Mouse (Mus musculus) left cerebral cortex, postnatal 36 days (tissue): ENCODE results near the gene Gm7697. TPM values are rescaled to one million over a fixed set of nuclear protein-coding genes. Genes with fewer than 3 reads are reported as not detected.
"Not testable (repeated sequence)": the region's sequence is repeated elsewhere in the genome, so short reads cannot be mapped to it uniquely, and the experiment has no call there.

Experiments used
- DNase-seq, 2 experiments: peaks; one replicate each; pipeline ENCODE4 v3.0.0; 2021 to 2022; ENCODE audit warnings: low spot score in 2 of 2, mixed read lengths in 1 of 2
- intact Hi-C: fragments of 180-260 bp; cut with DNase I; formaldehyde crosslinking; loops from one replicate; pipeline ENCODE4 v1.15.1; 2025
- total RNA-seq, 2 experiments: library from RNA; stranded (reverse); gene quantifications; 2 replicates each; pipeline ENCODE4 v1.2.3; 2021

The Gm7697 gene
- not detected for total RNA-seq

GRCm38 (mm10) chr8:69522876-69523275 is at the start of gene Gm7697:
TSS of gene Gm7697 (minus strand) at chr8:69522976.
- intact Hi-C loops, DNase-seq: not testable (repeated sequence)

DNA sequence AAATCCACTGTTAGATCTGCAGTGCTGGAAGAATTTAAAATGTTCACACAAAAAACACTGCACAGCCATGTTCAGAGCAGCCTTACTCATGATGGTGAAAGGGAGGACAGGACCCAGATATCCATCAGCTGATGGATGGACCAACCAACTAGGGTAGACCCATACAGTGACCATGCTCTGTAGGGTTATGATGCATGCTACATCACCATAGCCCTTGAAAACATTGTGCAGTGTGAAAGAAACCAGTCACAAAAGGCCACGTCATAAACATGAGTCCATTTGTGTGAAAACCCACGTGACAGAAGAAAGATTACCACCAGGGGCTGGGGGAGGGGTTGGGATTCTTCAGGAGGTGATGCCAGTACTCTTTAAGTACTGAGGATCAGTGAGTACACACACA is 28.5 kb upstream of the Gm7697 start:
- intact Hi-C loops, DNase-seq: not testable (repeated sequence)

DNA sequence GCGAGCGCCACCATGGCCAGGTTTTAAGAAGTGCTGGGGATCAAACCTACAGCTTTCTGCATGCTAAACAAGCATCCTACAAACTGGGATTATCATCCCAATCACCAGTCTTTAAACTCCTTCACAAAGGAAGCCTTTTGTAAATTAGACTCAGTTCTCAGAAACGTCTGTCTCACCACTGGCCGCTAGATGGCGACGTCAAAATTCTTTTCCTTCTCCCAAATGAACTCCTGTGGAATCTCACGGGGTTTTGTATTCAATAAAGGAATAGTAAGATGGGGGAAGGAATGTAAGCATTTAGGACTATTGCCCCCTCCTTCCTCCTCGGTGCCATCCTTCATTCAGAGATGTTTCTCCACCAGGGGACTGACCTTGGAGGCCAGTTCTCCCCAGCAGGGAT is 26.8 kb upstream of the Gm7697 start:
- intact Hi-C loops = loop anchor here (5.0 kb wide), 1 partner anchor 222 kb away; no protein-coding TSS in a partner anchor
- peak in 1 of 2 experiments; percentile 32 for DNase-seq

GRCm38 (mm10) chr8:69548114-69548513 is 25.3 kb upstream of the Gm7697 start:
- DNase-seq = not testable (repeated sequence)
- intact Hi-C loops = loop anchor here (5.0 kb wide), 1 partner anchor 221 kb away; no protein-coding TSS in a partner anchor

DNA sequence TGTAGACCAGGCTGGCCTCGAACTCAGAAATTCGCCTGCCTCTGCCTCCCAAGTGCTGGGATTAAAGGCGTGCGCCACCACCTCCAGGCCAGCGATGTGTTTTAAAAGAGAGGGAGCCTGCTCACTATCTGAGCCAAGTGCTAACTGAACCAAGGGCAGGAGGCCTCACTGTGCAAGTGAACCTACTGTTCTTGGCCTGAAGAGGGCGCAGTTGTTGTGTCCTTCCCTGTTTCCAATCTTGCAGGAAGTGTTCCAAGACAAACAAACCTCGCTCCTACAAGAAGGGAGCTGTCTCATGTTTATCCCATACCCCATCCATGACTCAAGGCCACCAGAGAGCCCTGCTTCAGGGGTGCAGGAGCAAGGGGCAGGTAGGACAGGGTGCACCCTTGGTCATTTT is 24.4 kb upstream of the Gm7697 start:
- intact Hi-C loops = loop anchor here (5.0 kb wide), 1 partner anchor 220 kb away; no protein-coding TSS in a partner anchor
- DNase-seq = not testable (repeated sequence)

DNA sequence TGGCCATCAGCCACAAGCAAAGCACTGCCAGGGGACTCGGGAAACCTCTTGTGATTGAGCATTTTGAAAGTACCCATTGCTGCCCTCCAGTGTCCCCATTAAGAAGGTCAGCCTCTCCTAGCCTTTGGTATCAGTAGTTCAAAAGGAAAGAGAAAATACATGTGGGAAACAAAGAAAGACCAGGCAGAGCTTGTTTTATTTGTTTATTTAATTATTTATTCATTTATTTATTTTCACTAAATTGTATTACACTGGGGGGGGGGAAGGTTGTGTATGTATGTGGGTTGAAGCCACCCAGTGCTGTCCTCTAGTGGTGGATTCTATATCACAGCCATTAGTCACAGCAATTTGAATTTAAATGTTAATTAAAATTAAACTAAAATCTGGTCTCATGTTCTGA is 22.2 kb upstream of the Gm7697 start:
- DNase-seq = not testable (repeated sequence)
- intact Hi-C loops = loop anchor here (5.0 kb wide), 1 partner anchor 218 kb away; no protein-coding TSS in a partner anchor

DNA sequence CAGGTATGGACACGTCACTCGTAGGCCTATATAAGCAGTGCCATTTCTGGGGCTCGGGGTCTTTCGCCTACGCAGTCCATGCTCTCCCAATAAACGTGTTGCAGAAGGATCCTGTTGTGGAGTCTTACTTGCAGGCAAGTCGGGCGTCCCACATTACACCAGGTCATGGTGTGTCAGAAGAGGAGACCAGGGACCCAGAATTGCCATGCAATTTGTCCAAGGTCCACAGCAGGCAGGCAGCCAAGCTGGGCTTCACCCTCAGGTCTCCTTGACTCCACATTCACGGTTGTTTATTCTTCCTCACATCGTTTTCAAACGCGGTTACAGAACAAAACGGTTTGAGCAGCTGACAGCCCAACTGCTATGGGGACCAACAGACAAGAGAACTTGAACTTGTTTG is 21.7 kb upstream of the Gm7697 start:
- intact Hi-C loops = not testable (repeated sequence)
- peak in 1 of 2 experiments; percentile 18 for DNase-seq

- DNase-seq, intact Hi-C loops: not testable (repeated sequence)
These were observed 21.2 kb upstream of the Gm7697 start for GRCm38 (mm10) chr8:69543984-69544383.

GRCm38 (mm10) chr8:69540764-69541163 is 18.0 kb upstream of the Gm7697 start:
- DNase-seq, intact Hi-C loops: not testable (repeated sequence)

DNA sequence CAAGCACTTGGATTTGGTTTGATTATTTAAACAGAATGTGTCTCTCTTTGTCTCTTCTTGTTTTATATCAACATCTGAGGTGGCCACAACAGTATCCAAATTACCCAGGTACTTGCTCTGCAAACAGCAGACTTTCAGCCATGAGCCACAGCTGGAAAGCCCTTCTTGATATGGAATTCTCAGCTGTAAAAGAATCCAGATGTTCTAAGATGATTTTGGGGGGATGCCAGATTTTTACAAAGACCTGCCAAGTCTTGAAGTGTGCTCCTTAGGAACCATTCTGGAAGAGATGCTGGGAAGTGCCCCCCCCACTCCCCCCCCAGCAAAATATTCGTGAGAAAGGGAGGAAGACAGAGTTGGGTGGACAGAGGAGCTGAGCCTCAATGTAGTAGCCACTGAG is 17.6 kb upstream of the Gm7697 start:
- intact Hi-C loops, DNase-seq: not testable (repeated sequence)

DNA sequence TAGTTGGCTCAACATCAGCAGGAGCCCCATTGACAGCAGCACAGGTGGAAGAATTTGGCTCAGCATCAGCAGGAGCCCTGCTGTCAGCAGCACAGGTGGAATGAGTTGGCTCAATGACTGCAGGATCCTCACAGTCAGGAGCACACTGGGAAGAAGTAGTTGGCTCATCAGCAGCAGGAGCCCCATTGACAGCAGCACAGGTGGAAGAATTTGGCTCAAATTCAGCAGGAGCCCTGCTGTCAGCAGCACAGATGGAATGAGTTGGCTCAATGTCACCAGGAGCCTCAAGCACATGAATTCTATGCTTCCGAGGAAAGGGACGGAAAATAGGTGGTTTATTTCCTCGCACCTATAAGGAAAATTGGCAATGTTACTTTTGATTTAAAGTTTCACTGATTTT is 47.8 kb downstream of the Gm7697 start:
- DNase-seq, intact Hi-C loops: not testable (repeated sequence)

- intact Hi-C loops, DNase-seq: not testable (repeated sequence)
These were observed 69.3 kb downstream of the Gm7697 start, which contains the start of gene Gm9495 for GRCm38 (mm10) chr8:69453465-69453864. TSS of gene Gm9495 (minus strand) at chr8:69453565.

Other genes starting within 250 kb of the Gm7697 start
- under 1 TPM in 1 of 2 experiments, not detected in 1; 0.12 TPM for gene Gm9495, start 69.4 kb downstream of the Gm7697 start, total RNA-seq
- gene Zfp868, start 102.6 kb upstream of the Gm7697 start, total RNA-seq = 10 to 100 TPM; 15.4 to 20.0 TPM
- 1 to 10 TPM; 3.7 to 5.4 TPM for gene Zfp964, start 131.5 kb upstream of the Gm7697 start, total RNA-seq
- gene Zfp869, start 187.7 kb upstream of the Gm7697 start, total RNA-seq = 10 to 100 TPM; 18.1 to 19.8 TPM
- gene Zfp963, start 227.0 kb upstream of the Gm7697 start, total RNA-seq = 1 to 10 TPM; 3.4 to 5.3 TPM